33 mouse cellular contexts compared by ENCODE assay signal in genomic region chr4:138356141-138356540, GRCm38 (mm10). TPM values are rescaled to one million over a fixed set of nuclear protein-coding genes. Genes with fewer than 3 reads are reported as not detected.
DNase-seq lines count a peak whose midpoint lies in the region; ATAC-seq and TF ChIP-seq lines count a peak whose summit lies in the region.
"Had no signal": no experiment of that assay in that cellular context is flagged by ENCODE, and none has a peak within 500 bp of the region (broad histone marks: within the 10 kb centered on the region; RNA-seq: fewer than 3 reads in every experiment).

No protein-coding gene starts in this region.

- no peaks in the 10 kb centered on the region for H3K9me3 ChIP-seq in midbrain, embryonic 11.5 days (ENCODE audit: control insufficient read depth, low read length)
- H3K9me3 ChIP-seq in midbrain, embryonic 16.5 days (replicated peaks; ENCODE audit: control insufficient read depth, low read length, poor library complexity, severe bottlenecking): no peaks in the 10 kb centered on the region
- H3K9me3 ChIP-seq: embryonic facial prominence, embryonic 13.5 days; forebrain, embryonic 12.5 days; G1E; hindbrain, embryonic 15.5 days; liver, embryonic 13.5 days; midbrain, embryonic 15.5 days; neural tube, embryonic 12.5 days had no signal

- H3K79me3 ChIP-seq in C2C12 (ENCODE audit: low read depth): no peaks in the 10 kb centered on the region

- no peak overlapping the region for H3K4me3 ChIP-seq in lung, adult 2 months (replicated peaks; ENCODE audit: extremely low read depth, low read depth, low read length)
- no peak overlapping the region for H3K4me3 ChIP-seq in C2C12 (ENCODE audit: insufficient read depth, poor library complexity, severe bottlenecking)
- no peak overlapping the region for H3K4me3 ChIP-seq in embryonic fibroblast, embryonic 13.5 days (ENCODE audit: insufficient read depth, low read length)
- H3K4me3 ChIP-seq in midbrain, embryonic 11.5 days (ENCODE audit: low read depth, low read length): no peak overlapping the region
- H3K4me3 ChIP-seq in midbrain, embryonic 16.5 days (ENCODE audit: low read depth, low read length): no peak overlapping the region
- H3K4me3 ChIP-seq: embryonic facial prominence, embryonic 13.5 days; erythroblast, embryonic 14.5 days; forebrain, embryonic 12.5 days; heart, embryonic 13.5 days; hindbrain, embryonic 15.5 days; kidney, embryonic 15.5 days; layer of hippocampus, adult 2 months; left cerebral cortex, adult 2 months; liver, embryonic 13.5 days; midbrain, embryonic 15.5 days; neural tube, embryonic 12.5 days had no signal

- no peak for ATAC-seq in midbrain, embryonic 11.5 days (ENCODE audit: low FRiP score)
- no peak for ATAC-seq in midbrain, embryonic 16.5 days
- ATAC-seq: forebrain, postnatal 0 days; inflammation-experienced regulatory T-cells, adult 6 months; midbrain, embryonic 15.5 days had no signal

- H3K4me1 ChIP-seq in lung, adult 2 months (ENCODE audit: control insufficient read depth, insufficient read depth, low read length): no peaks in the 10 kb centered on the region
- H3K4me1 ChIP-seq in embryonic fibroblast, embryonic 13.5 days (ENCODE audit: control insufficient read depth, insufficient read depth, low read length): no peaks in the 10 kb centered on the region
- no peaks in the 10 kb centered on the region for H3K4me1 ChIP-seq in midbrain, embryonic 11.5 days (ENCODE audit: control insufficient read depth, insufficient read depth, low read length)
- no peaks in the 10 kb centered on the region for H3K4me1 ChIP-seq in midbrain, embryonic 16.5 days (ENCODE audit: control insufficient read depth, insufficient read depth, low read length)
- H3K4me1 ChIP-seq: embryonic facial prominence, embryonic 13.5 days; liver, embryonic 13.5 days; neural tube, embryonic 12.5 days had no signal

- DNase-seq in lung, postnatal 36 days: peak; percentile 30
- DNase-seq in lung, adult 2 months: no peak
- DNase-seq in urinary bladder, postnatal 36 days (ENCODE audit: low spot score in 2 of 2): peak; percentile 53 to 60
- no peak for DNase-seq in midbrain, embryonic 11.5 days (ENCODE audit: low spot score, missing footprints)
- DNase-seq: cerebellum, adult 11-12 months; cerebellum, postnatal 10 days; forebrain, postnatal 0 days; gastrocnemius, postnatal 10 days; heart, postnatal 10 days; kidney, adult 11 months; left cerebral cortex, postnatal 4 days; liver, embryonic 13.5 days; lung, embryonic 14.5 days; right cerebral cortex, postnatal 4 days; thymus, postnatal 4 days had no signal

- no peaks in the 10 kb centered on the region for H3K36me3 ChIP-seq in C2C12 (ENCODE audit: control insufficient read depth, insufficient read depth)
- H3K36me3 ChIP-seq in midbrain, embryonic 11.5 days (ENCODE audit: control insufficient read depth, insufficient read depth, low read length): no peaks in the 10 kb centered on the region
- H3K36me3 ChIP-seq in midbrain, embryonic 16.5 days (ENCODE audit: control insufficient read depth, insufficient read depth, low read length): no peaks in the 10 kb centered on the region
- H3K36me3 ChIP-seq: embryonic facial prominence, embryonic 13.5 days; forebrain, embryonic 12.5 days; G1E; heart, embryonic 13.5 days; hindbrain, embryonic 15.5 days; kidney, embryonic 15.5 days; liver, embryonic 13.5 days; midbrain, embryonic 15.5 days; neural tube, embryonic 12.5 days had no signal

- no peak for TF ChIP-seq POLR2A in lung, adult 2 months (IDR thresholded peaks at IDR 0.05; ENCODE audit: borderline replicate concordance, extremely low read depth, low read depth, low read length)
- no peak for TF ChIP-seq POLR2A in embryonic fibroblast, embryonic 13.5 days (IDR thresholded peaks at IDR 0.05; ENCODE audit: low read depth, low read length)

- H3K27ac ChIP-seq in embryonic fibroblast, embryonic 13.5 days (ENCODE audit: insufficient read depth, low read length): peak overlapping the region; percentile 45
- no peak overlapping the region for H3K27ac ChIP-seq in midbrain, embryonic 11.5 days (ENCODE audit: low read depth, low read length)
- no peak overlapping the region for H3K27ac ChIP-seq in midbrain, embryonic 16.5 days (ENCODE audit: low read length)
- H3K27ac ChIP-seq: embryonic facial prominence, embryonic 13.5 days; forebrain, embryonic 12.5 days; heart, embryonic 13.5 days; hindbrain, embryonic 15.5 days; kidney, embryonic 15.5 days; layer of hippocampus, adult 2 months; left cerebral cortex, adult 2 months; liver, embryonic 13.5 days; macrophage; midbrain, embryonic 15.5 days; neural tube, embryonic 12.5 days had no signal

- H3K9ac ChIP-seq in midbrain, embryonic 11.5 days (ENCODE audit: low read length): no peak overlapping the region
- H3K9ac ChIP-seq in midbrain, embryonic 16.5 days (ENCODE audit: low read depth, low read length): no peak overlapping the region
- H3K9ac ChIP-seq: embryonic facial prominence, embryonic 13.5 days; forebrain, embryonic 12.5 days; forebrain, postnatal 0 days; heart, embryonic 13.5 days; hindbrain, embryonic 15.5 days; kidney, embryonic 15.5 days; liver, embryonic 13.5 days; lung, embryonic 14.5 days; midbrain, embryonic 15.5 days; neural tube, embryonic 12.5 days had no signal

- no peaks in the 10 kb centered on the region for H3K27me3 ChIP-seq in C2C12 (ENCODE audit: control insufficient read depth, insufficient read depth, insufficient read length)
- H3K27me3 ChIP-seq in midbrain, embryonic 11.5 days (ENCODE audit: control insufficient read depth, insufficient read depth, low read length): no peaks in the 10 kb centered on the region
- no peaks in the 10 kb centered on the region for H3K27me3 ChIP-seq in midbrain, embryonic 16.5 days (ENCODE audit: control insufficient read depth, insufficient read depth, low read depth, low read length)
- H3K27me3 ChIP-seq: hindbrain, embryonic 15.5 days; midbrain, embryonic 15.5 days had no signal

- no peak overlapping the region for H3K4me2 ChIP-seq in midbrain, embryonic 11.5 days
- H3K4me2 ChIP-seq in midbrain, embryonic 16.5 days (ENCODE audit: low read length): no peak overlapping the region
- H3K4me2 ChIP-seq: embryonic facial prominence, embryonic 13.5 days; forebrain, embryonic 12.5 days; heart, embryonic 13.5 days; hindbrain, embryonic 15.5 days; kidney, embryonic 15.5 days; liver, embryonic 13.5 days; lung, embryonic 14.5 days; midbrain, embryonic 15.5 days; neural tube, embryonic 12.5 days had no signal

- no peaks in the 10 kb centered on the region for H3K79me2 ChIP-seq in C2C12 (ENCODE audit: control insufficient read depth, insufficient read depth)

- WGBS in lung, adult 2 months: 71% methylated on average over 8 of the region's 8 CpGs
- 86% methylated on average over 8 of the region's 8 CpGs for whole genome bisulfite sequencing in midbrain, embryonic 11.5 days
- WGBS in midbrain, embryonic 16.5 days: 86% methylated on average over 8 of the region's 8 CpGs

- no peak for TF ChIP-seq CTCF in lung, adult 2 months (IDR thresholded peaks at IDR 0.05; ENCODE audit: insufficient read depth, low read length)
- TF ChIP-seq CTCF in C2C12 (IDR thresholded peaks at IDR 0.05; ENCODE audit: control insufficient read depth, insufficient read depth, insufficient read length): no peak
- TF ChIP-seq CTCF in embryonic fibroblast, embryonic 13.5 days (IDR thresholded peaks at IDR 0.05; ENCODE audit: borderline replicate concordance, insufficient read depth, low read length): no peak

- peak overlapping the region; percentile 8 for H3ac ChIP-seq in C2C12 (ENCODE audit: control insufficient read depth, insufficient read length, low read depth)

TF ChIP-seq in C2C12, 6 proteins besides CTCF, POLR2A, EP300 and RAD21:
- no peak for TF ChIP-seq FOSL1 (IDR thresholded peaks at IDR 0.05; ENCODE audit: insufficient read depth, low read length, poor library complexity, severe bottlenecking)
- TF ChIP-seq USF1 (IDR thresholded peaks at IDR 0.05; ENCODE audit: low read depth): no peak
- no peak for TF ChIP-seq MAX (IDR thresholded peaks at IDR 0.05)
- TF ChIP-seq CEBPB (IDR thresholded peaks at IDR 0.05; ENCODE audit: low read depth): no peak
- no peak for TF ChIP-seq MYOD1 (IDR thresholded peaks at IDR 0.05; ENCODE audit: control insufficient read depth, insufficient read length, low read depth)
- no peak for TF ChIP-seq MYOG (IDR thresholded peaks at IDR 0.05; ENCODE audit: control insufficient read depth, extremely low read depth, insufficient read length)

RNA-seq across cellular contexts. Expression of gene Cda, which starts 11.7 kb away (rescaled TPM):
- 2.6 and 2.9 TPM in 2 replicates for polyA plus RNA-seq in lung, adult 2 months (2012; rRNA removed)
- polyA plus RNA-seq in C2C12 (2012; fragmentation: generic; extraction: Trizol): 8.7 TPM
- polyA plus RNA-seq in embryonic fibroblast, embryonic 13.5 days (2011; ENCODE audit: insufficient read length, low read depth, missing spikeins): 1.0 and 1.2 TPM in 2 replicates
- 1.7 and 2.0 TPM in 2 replicates for polyA plus RNA-seq in midbrain, embryonic 11.5 days (2014; fragmentation: Nextera tagmentation; extraction: Ambion mirVana)
- polyA plus RNA-seq in midbrain, embryonic 16.5 days (2015; fragmentation: Nextera tagmentation; extraction: Ambion mirVana): 4.4 and 4.8 TPM in 2 replicates
- polyA plus RNA-seq: G1E; inflammation-experienced regulatory T-cells, adult 6 months; macrophage had no signal

RNA-seq across cellular contexts. Expression of gene Pink1, which starts 30.0 kb away (rescaled TPM):
- 178 and 182 TPM in 2 replicates for polyA plus RNA-seq in lung, adult 2 months (2012; rRNA removed)
- 9.7 TPM for polyA plus RNA-seq in C2C12 (2012; fragmentation: generic; extraction: Trizol)
- 17.5 and 19.1 TPM in 2 replicates for polyA plus RNA-seq in embryonic fibroblast, embryonic 13.5 days (2011; ENCODE audit: insufficient read length, low read depth, missing spikeins)
- 21.6 and 22.4 TPM in 2 replicates for polyA plus RNA-seq in midbrain, embryonic 11.5 days (2014; fragmentation: Nextera tagmentation; extraction: Ambion mirVana)
- 95.4 and 103 TPM in 2 replicates for polyA plus RNA-seq in midbrain, embryonic 16.5 days (2015; fragmentation: Nextera tagmentation; extraction: Ambion mirVana)

RNA-seq across cellular contexts. Expression of gene Fam43b, which starts 40.2 kb away (rescaled TPM):
- not detected in 2 replicates for polyA plus RNA-seq in lung, adult 2 months (2012; rRNA removed)
- polyA plus RNA-seq in C2C12 (2012; fragmentation: generic; extraction: Trizol): not detected
- not detected in 2 replicates for polyA plus RNA-seq in embryonic fibroblast, embryonic 13.5 days (2011; ENCODE audit: insufficient read length, low read depth, missing spikeins)
- 0.14 TPM in 1 of 2 replicates, not detected in the other for polyA plus RNA-seq in midbrain, embryonic 11.5 days (2014; fragmentation: Nextera tagmentation; extraction: Ambion mirVana)
- polyA plus RNA-seq in midbrain, embryonic 16.5 days (2015; fragmentation: Nextera tagmentation; extraction: Ambion mirVana): 11.5 and 15.9 TPM in 2 replicates
- polyA plus RNA-seq: erythroblast, embryonic 14.5 days; G1E; gonadal fat pad, adult 2 months; heart, embryonic 13.5 days; inflammation-experienced regulatory T-cells, adult 6 months; kidney, embryonic 15.5 days; liver, embryonic 13.5 days; lung, embryonic 14.5 days; macrophage; testis, adult 2 months had no signal

RNA-seq across cellular contexts. Expression of gene Ddost, which starts 51.6 kb away (rescaled TPM):
- polyA plus RNA-seq in lung, adult 2 months (2012; rRNA removed): 194 and 198 TPM in 2 replicates
- 204 TPM for polyA plus RNA-seq in C2C12 (2012; fragmentation: generic; extraction: Trizol)
- 191 and 221 TPM in 2 replicates for polyA plus RNA-seq in embryonic fibroblast, embryonic 13.5 days (2011; ENCODE audit: insufficient read length, low read depth, missing spikeins)
- 209 and 219 TPM in 2 replicates for polyA plus RNA-seq in midbrain, embryonic 11.5 days (2014; fragmentation: Nextera tagmentation; extraction: Ambion mirVana)
- 201 and 208 TPM in 2 replicates for polyA plus RNA-seq in midbrain, embryonic 16.5 days (2015; fragmentation: Nextera tagmentation; extraction: Ambion mirVana)

Comparison
In these comparisons a context has a peak if more than half of its experiments do, and no peak if none do; other contexts are left out.
1. DNase-seq: peak in lung, postnatal 36 days (single experiment) and urinary bladder, postnatal 36 days (2 of 2); none in lung, adult 2 months (single experiment) and midbrain, embryonic 11.5 days (single experiment).
2. RNA of gene Fam43b, which starts 40.2 kb away (polyA plus RNA-seq): 11.5 to 15.9 TPM in midbrain, embryonic 16.5 days; 0.14 TPM in midbrain, embryonic 11.5 days, not detected in lung, adult 2 months, not detected in C2C12 (single experiment) and not detected in embryonic fibroblast, embryonic 13.5 days; every median in the first group is over 10 times any median in the second.